ENCODE assay signal across 8 mouse cellular contexts in genomic region chr13:23517603-23518294, GRCm38 (mm10). TPM values are rescaled to one million over a fixed set of nuclear protein-coding genes. Genes with fewer than 3 reads are reported as not detected.
DNase-seq lines count a peak whose midpoint lies in the region; ATAC-seq and TF ChIP-seq lines count a peak whose summit lies in the region.

No protein-coding gene starts in this region.

- H3K9me3 ChIP-seq in forebrain, postnatal 0 days (ENCODE audit: low read length) = no peaks in the 10 kb centered on the region
- no peaks in the 10 kb centered on the region for H3K9me3 ChIP-seq in neural tube, embryonic 15.5 days (replicated peaks)

- 0 out of 2 replicates have a peak overlapping the region, but pooled peaks have one; percentile 26 for H3K9ac ChIP-seq in forebrain, postnatal 0 days
- peak overlapping the region; percentile 38 for H3K9ac ChIP-seq in neural tube, embryonic 15.5 days (replicated peaks)

- TF ChIP-seq CTCF in cerebellum, adult 2 months (IDR thresholded peaks at IDR 0.05; ENCODE audit: borderline replicate concordance, insufficient read depth, low read depth, low read length) = no peak
- no peak for TF ChIP-seq CTCF in forebrain, postnatal 0 days (IDR thresholded peaks at IDR 0.05; ENCODE audit: low read depth)
- TF ChIP-seq CTCF in layer of hippocampus, adult 2 months (conservative IDR thresholded peaks at IDR 0.05) = no peak
- TF ChIP-seq CTCF in lung, adult 2 months (IDR thresholded peaks at IDR 0.05; ENCODE audit: insufficient read depth, low read length) = no peak

- ATAC-seq in forebrain, postnatal 0 days = peak; percentile 92
- ATAC-seq in neural tube, embryonic 15.5 days (ENCODE audit: low FRiP score) = peak; percentile 92

- no peaks in the 10 kb centered on the region for H3K27me3 ChIP-seq in cerebellum, adult 2 months (ENCODE audit: control insufficient read depth, insufficient read depth, low read length)
- no peaks in the 10 kb centered on the region for H3K27me3 ChIP-seq in forebrain, postnatal 0 days (ENCODE audit: insufficient read depth, low read length)
- no peaks in the 10 kb centered on the region for H3K27me3 ChIP-seq in neural tube, embryonic 15.5 days (replicated peaks)

- H3K4me2 ChIP-seq in forebrain, postnatal 0 days (ENCODE audit: low read depth) = peak overlapping the region; percentile 59
- H3K4me2 ChIP-seq in neural tube, embryonic 15.5 days = peak overlapping the region; percentile 85

- no peak for TF ChIP-seq POLR2A in cerebellum, adult 2 months (IDR thresholded peaks at IDR 0.05; ENCODE audit: borderline replicate concordance, insufficient read depth, low read length)
- no peak for TF ChIP-seq POLR2A in lung, adult 2 months (IDR thresholded peaks at IDR 0.05; ENCODE audit: borderline replicate concordance, extremely low read depth, low read depth, low read length)

- no peaks in the 10 kb centered on the region for H3K36me3 ChIP-seq in forebrain, postnatal 0 days (ENCODE audit: insufficient read depth)
- H3K36me3 ChIP-seq in neural tube, embryonic 15.5 days = no peaks in the 10 kb centered on the region

- H3K27ac ChIP-seq in cerebellum, adult 2 months (ENCODE audit: insufficient read depth, low read length) = no peak overlapping the region
- H3K27ac ChIP-seq in forebrain, postnatal 0 days (ENCODE audit: low read depth, low read length) = no peak overlapping the region
- H3K27ac ChIP-seq in layer of hippocampus, adult 2 months = peak overlapping the region; percentile 71
- H3K27ac ChIP-seq in neural tube, embryonic 15.5 days (replicated peaks) = peak overlapping the region; percentile 74

- H3K4me3 ChIP-seq in cerebellum, adult 2 months (replicated peaks; ENCODE audit: insufficient read depth, low read depth, low read length) = peak overlapping the region; percentile 63
- peak overlapping the region; percentile 52 for H3K4me3 ChIP-seq in forebrain, postnatal 0 days (ENCODE audit: low read depth, low read length)
- H3K4me3 ChIP-seq in layer of hippocampus, adult 2 months = peak overlapping the region; percentile 58
- peak overlapping the region; percentile 84 for H3K4me3 ChIP-seq in lung, adult 2 months (replicated peaks; ENCODE audit: extremely low read depth, low read depth, low read length)
- peak overlapping the region; percentile 49 for H3K4me3 ChIP-seq in neural tube, embryonic 15.5 days (replicated peaks)

- peak; percentile 92 for DNase-seq in ES-CJ7 (ENCODE audit: low read depth, low spot score)
- peak; percentile 83 to 92 for DNase-seq in cerebellum, adult 2 months
- DNase-seq in forebrain, postnatal 0 days = peak; percentile 94
- peak; percentile 93 for DNase-seq in heart, postnatal 4 days
- peak; percentile 90 for DNase-seq in layer of hippocampus, adult 2 months (ENCODE audit: low spot score in 2 of 2)
- DNase-seq in lung, adult 2 months = peak; percentile 81
- DNase-seq in testis, postnatal 14 days (ENCODE audit: low spot score) = peak; percentile 83

- WGBS in cerebellum, adult 2 months = under 1% methylated on average over 27 of the region's 27 CpGs
- under 1% methylated on average over 27 of the region's 27 CpGs for WGBS in forebrain, postnatal 0 days
- WGBS in lung, adult 2 months = under 1% methylated on average over 27 of the region's 27 CpGs
- WGBS in neural tube, embryonic 15.5 days = under 1% methylated on average over 27 of the region's 27 CpGs

- H3K4me1 ChIP-seq in cerebellum, adult 2 months (ENCODE audit: control insufficient read depth, insufficient read depth, low read length) = no peaks in the 10 kb centered on the region
- no peaks in the 10 kb centered on the region for H3K4me1 ChIP-seq in forebrain, postnatal 0 days (ENCODE audit: insufficient read depth)
- no peaks in the 10 kb centered on the region; the same call in 1 of the 2 replicates for H3K4me1 ChIP-seq in lung, adult 2 months (ENCODE audit: control insufficient read depth, insufficient read depth, low read length)
- peaks cover 13% of the 10 kb centered on the region for H3K4me1 ChIP-seq in neural tube, embryonic 15.5 days

RNA-seq across cellular contexts. Expression of gene Hist1h4h, which starts 13.1 kb away (rescaled TPM):
- 33.0 and 35.8 TPM in 2 replicates for polyA plus RNA-seq in cerebellum, adult 2 months (2012; rRNA removed)
- 1,275 and 1,840 TPM in 2 replicates for total RNA-seq in forebrain, postnatal 0 days (2014; rRNA removed)
- polyA plus RNA-seq in forebrain, postnatal 0 days (2015; fragmentation: Nextera tagmentation; extraction: Ambion mirVana) = 4.1 and 5.7 TPM in 2 replicates
- total RNA-seq in heart, postnatal 4 days (2021) = 1,000 to 10,000 TPM; 1,227 to 1,327 TPM
- 100 to 1,000 TPM; 333 to 344 TPM for total RNA-seq in layer of hippocampus, adult 2 months (2021)
- polyA plus RNA-seq in lung, adult 2 months (2012; rRNA removed) = 27.1 and 28.0 TPM in 2 replicates
- polyA plus RNA-seq in neural tube, embryonic 15.5 days (2015; fragmentation: Nextera tagmentation; extraction: Ambion mirVana) = 1.5 and 4.5 TPM in 2 replicates

RNA-seq across cellular contexts. Expression of gene Hist1h2af, which starts 16.0 kb away (rescaled TPM):
- polyA plus RNA-seq in cerebellum, adult 2 months (2012; rRNA removed) = 0.60 and 2.4 TPM in 2 replicates
- total RNA-seq in forebrain, postnatal 0 days (2014; rRNA removed) = 135 and 227 TPM in 2 replicates
- polyA plus RNA-seq in forebrain, postnatal 0 days (2015; fragmentation: Nextera tagmentation; extraction: Ambion mirVana) = not detected in 2 replicates
- total RNA-seq in heart, postnatal 4 days (2021) = 100 to 1,000 TPM; 480 to 499 TPM
- total RNA-seq in layer of hippocampus, adult 2 months (2021) = 10 to 100 TPM in 1 of 2 experiments, 1 to 10 TPM in 1; 6.9 to 12.2 TPM
- polyA plus RNA-seq in lung, adult 2 months (2012; rRNA removed) = 28.7 and 47.1 TPM in 2 replicates
- 0.77 TPM in 1 of 2 replicates, not detected in the other for polyA plus RNA-seq in neural tube, embryonic 15.5 days (2015; fragmentation: Nextera tagmentation; extraction: Ambion mirVana)

RNA-seq across cellular contexts. Expression of gene Hist1h3g, which starts 17.5 kb away (rescaled TPM):
- polyA plus RNA-seq in cerebellum, adult 2 months (2012; rRNA removed) = 0.29 TPM in 1 of 2 replicates, not detected in the other
- 116 and 134 TPM in 2 replicates for total RNA-seq in forebrain, postnatal 0 days (2014; rRNA removed)
- polyA plus RNA-seq in forebrain, postnatal 0 days (2015; fragmentation: Nextera tagmentation; extraction: Ambion mirVana) = 0.50 TPM in 1 of 2 replicates, not detected in the other
- 100 to 1,000 TPM; 165 to 172 TPM for total RNA-seq in heart, postnatal 4 days (2021)
- 1 to 10 TPM; 3.6 to 5.5 TPM for total RNA-seq in layer of hippocampus, adult 2 months (2021)
- 2.1 and 2.3 TPM in 2 replicates for polyA plus RNA-seq in lung, adult 2 months (2012; rRNA removed)
- 0.51 and 0.64 TPM in 2 replicates for polyA plus RNA-seq in neural tube, embryonic 15.5 days (2015; fragmentation: Nextera tagmentation; extraction: Ambion mirVana)

RNA-seq across cellular contexts. Expression of gene Hist1h2bh, which starts 25.4 kb away (rescaled TPM):
- 0.33 and 0.34 TPM in 2 replicates for polyA plus RNA-seq in cerebellum, adult 2 months (2012; rRNA removed)
- 12.5 and 17.0 TPM in 2 replicates for total RNA-seq in forebrain, postnatal 0 days (2014; rRNA removed)
- 0.17 TPM in 1 of 2 replicates, not detected in the other for polyA plus RNA-seq in forebrain, postnatal 0 days (2015; fragmentation: Nextera tagmentation; extraction: Ambion mirVana)
- 10 to 100 TPM; 23.5 to 23.8 TPM for total RNA-seq in heart, postnatal 4 days (2021)
- total RNA-seq in layer of hippocampus, adult 2 months (2021) = 1 to 10 TPM in 1 of 2 experiments, under 1 TPM in 1; 0.39 to 1.2 TPM
- 0.66 and 0.87 TPM in 2 replicates for polyA plus RNA-seq in lung, adult 2 months (2012; rRNA removed)
- 0.22 and 0.51 TPM in 2 replicates for polyA plus RNA-seq in neural tube, embryonic 15.5 days (2015; fragmentation: Nextera tagmentation; extraction: Ambion mirVana)

RNA-seq across cellular contexts. Expression of gene Hist1h3f, which starts 26.1 kb away (rescaled TPM):
- 0.32 and 0.33 TPM in 2 replicates for polyA plus RNA-seq in cerebellum, adult 2 months (2012; rRNA removed)
- total RNA-seq in forebrain, postnatal 0 days (2014; rRNA removed) = 116 and 119 TPM in 2 replicates
- 0.17 and 0.47 TPM in 2 replicates for polyA plus RNA-seq in forebrain, postnatal 0 days (2015; fragmentation: Nextera tagmentation; extraction: Ambion mirVana)
- total RNA-seq in heart, postnatal 4 days (2021) = 100 to 1,000 TPM; 121 to 128 TPM
- 10 to 100 TPM; 17.7 to 18.3 TPM for total RNA-seq in layer of hippocampus, adult 2 months (2021)
- 1.3 and 1.7 TPM in 2 replicates for polyA plus RNA-seq in lung, adult 2 months (2012; rRNA removed)
- not detected in 2 replicates for polyA plus RNA-seq in neural tube, embryonic 15.5 days (2015; fragmentation: Nextera tagmentation; extraction: Ambion mirVana)

Comparison
In these comparisons a context has a peak if more than half of its experiments do, and no peak if none do; other contexts are left out.
1. H3K27ac ChIP-seq: peak in layer of hippocampus, adult 2 months (single experiment) and neural tube, embryonic 15.5 days (single experiment); none in cerebellum, adult 2 months (single experiment) and forebrain, postnatal 0 days (single experiment).
2. Peak in every context shown above with its lines, with median percentiles within 50 percentile points of each other: DNase-seq and H3K4me3 ChIP-seq.